Mouse (Mus musculus) embryonic fibroblast, embryonic 13.5 days (primary cell): ENCODE data around the gene Exosc1. TPM values are rescaled to one million over a fixed set of nuclear protein-coding genes. Genes with fewer than 3 reads are reported as not detected.

Experiments
- H3K27ac ChIP-seq: 2 replicates; pipeline ENCODE4 v1.5.1; 2012; ENCODE audit warnings: low read length, control low read depth, inconsistent platforms; ENCODE audit not compliant: insufficient read depth
- H3K4me1 ChIP-seq: 2 replicates; pipeline ENCODE4 v1.6.1; 2011; ENCODE audit warnings: low read length; ENCODE audit not compliant: control insufficient read depth, insufficient read depth
- H3K4me3 ChIP-seq: 2 replicates; pipeline ENCODE4 v1.5.1; 2011; ENCODE audit warnings: mild to moderate bottlenecking, control low read depth, low read length; ENCODE audit not compliant: insufficient read depth
- CTCF ChIP-seq: IDR thresholded peaks from 2 replicates; pipeline ENCODE4 v1.5.1; 2011; ENCODE audit warnings: mild to moderate bottlenecking, control low read depth, low read length, moderate library complexity, borderline replicate concordance; ENCODE audit not compliant: insufficient read depth
- POLR2A ChIP-seq: IDR thresholded peaks from 2 replicates; pipeline ENCODE4 v1.6.1; 2011; ENCODE audit warnings: low read depth, mild to moderate bottlenecking, control low read depth, low read length, moderate library complexity
- polyA plus RNA-seq: library from polyadenylated mRNA; stranded (reverse); fragments of >200 nt; gene quantifications from 2 replicates; pipeline ENCODE4 v1.2.4, GENCODE M21; 2011; ENCODE audit warnings: low read depth; ENCODE audit not compliant: missing spikeins, insufficient read length

Exosc1 gene
- polyA plus RNA-seq, result 49.8 and 50.9 TPM in 2 replicates

GRCm38 (mm10) chr19:41933179-41934086 lies at the start of gene Exosc1, which contains the start of gene Zdhhc16:
TSS of gene Exosc1 (minus strand) at chr19:41933423.
TSS of gene Zdhhc16 (plus strand) at chr19:41933480.
- peak within 1 kb of the TSS; percentile 7; the same call in 1 of the 2 replicates for H3K27ac ChIP-seq
- TF ChIP-seq CTCF, result no peak
- TF ChIP-seq POLR2A, result peak; percentile 72
- H3K4me3 ChIP-seq, result peak within 1 kb of the TSS; percentile 85
- H3K4me1 ChIP-seq, result peaks cover 6% of the 10 kb centered on the region; the same call in 1 of the 2 replicates

- peaks cover 4% of the 10 kb centered on the region; the same call in 1 of the 2 replicates for H3K4me1 ChIP-seq
- peak overlapping the region; percentile 84 for H3K4me3 ChIP-seq
- TF ChIP-seq POLR2A, result no peak
- TF ChIP-seq CTCF, result no peak
- H3K27ac ChIP-seq, result peak overlapping the region; percentile 64
Observed at GRCm38 (mm10) chr19:41982791-41983150, 49.5 kb upstream of the Exosc1 start.

GRCm38 (mm10) chr19:41981931-41982790 lies 48.9 kb upstream of the Exosc1 start:
- TF ChIP-seq CTCF (no peak), POLR2A (no peak)

GRCm38 (mm10) chr19:41981595-41981927 lies 48.3 kb upstream of the Exosc1 start, which contains the start of gene Ubtd1:
TSS of gene Ubtd1 (plus strand) at chr19:41981763.
- H3K4me1 ChIP-seq, result peaks cover 2% of the 10 kb centered on the region; the same call in 1 of the 2 replicates
- peak; percentile 76 for TF ChIP-seq POLR2A
- TF ChIP-seq CTCF, result no peak
- peak within 1 kb of the TSS; percentile 78 for H3K27ac ChIP-seq
- peak within 1 kb of the TSS; percentile 84 for H3K4me3 ChIP-seq

More at GRCm38 (mm10) chr19:41981931-41982790, 48.9 kb upstream of the Exosc1 start:
- peak overlapping the region; percentile 64 for H3K27ac ChIP-seq
- peak overlapping the region; percentile 84 for H3K4me3 ChIP-seq
- peaks cover 2% of the 10 kb centered on the region; the same call in 1 of the 2 replicates for H3K4me1 ChIP-seq

- TF ChIP-seq CTCF (no peak; the same call in 1 of the 2 replicates), POLR2A (peak; percentile 91)
- peak within 1 kb of the TSS; percentile 78 for H3K27ac ChIP-seq
Observed at GRCm38 (mm10) chr19:41980819-41981594, 47.8 kb upstream of the Exosc1 start, which contains the start of gene Mms19. TSS of gene Mms19 (minus strand) at chr19:41981157.

GRCm38 (mm10) chr19:41980422-41980818 lies 47.2 kb upstream of the Exosc1 start:
- Histone ChIP-seq H3K27ac (peak overlapping the region; percentile 78), H3K4me3 (peak overlapping the region; percentile 78), H3K4me1 (peaks cover 2% of the 10 kb centered on the region; the same call in 1 of the 2 replicates)
- TF ChIP-seq CTCF (no peak), POLR2A (peak; percentile 42; the same call in 1 of the 2 replicates)

More at GRCm38 (mm10) chr19:41980819-41981594, 47.8 kb upstream of the Exosc1 start, which contains the start of gene Mms19:
- H3K4me1 ChIP-seq, result peaks cover 2% of the 10 kb centered on the region; the same call in 1 of the 2 replicates
- peak within 1 kb of the TSS; percentile 84 for H3K4me3 ChIP-seq

GRCm38 (mm10) chr19:41973891-41974794 lies 40.9 kb upstream of the Exosc1 start:
- no peak overlapping the region for H3K27ac ChIP-seq
- H3K4me1 ChIP-seq, result peaks cover 2% of the 10 kb centered on the region; the same call in 1 of the 2 replicates
- no peak overlapping the region for H3K4me3 ChIP-seq
- no peak for TF ChIP-seq POLR2A
- no peak for TF ChIP-seq CTCF

- H3K27ac ChIP-seq, result no peak overlapping the region
- H3K4me3 ChIP-seq, result no peak overlapping the region
- no peak for TF ChIP-seq POLR2A
- TF ChIP-seq CTCF, result no peak
- no peaks in the 10 kb centered on the region; the same call in 1 of the 2 replicates for H3K4me1 ChIP-seq
Observed at GRCm38 (mm10) chr19:41969618-41970017, 36.4 kb upstream of the Exosc1 start.

GRCm38 (mm10) chr19:41953574-41953973 lies 20.4 kb upstream of the Exosc1 start:
- Histone ChIP-seq H3K27ac (no peak overlapping the region), H3K4me1 (no peaks in the 10 kb centered on the region), H3K4me3 (no peak overlapping the region)
- TF ChIP-seq CTCF, result no peak
- no peak for TF ChIP-seq POLR2A
